Mouse (Mus musculus): ENCODE results near the gene Gm15155. TPM values are rescaled to one million over a fixed set of nuclear protein-coding genes. Genes with fewer than 3 reads are reported as not detected.
A peak's percentile ranks its signal among the peaks of the same experiment; 100 is the strongest.

Gm15155 gene
- 0.39 and 0.63 TPM in 2 replicates for polyA plus RNA-seq (2015; fragmentation: Nextera tagmentation; extraction: Ambion mirVana)

GRCm38 (mm10) chrX:155624341-155624841 is at the start of gene Gm15155:
TSS of gene Gm15155 (plus strand) at chrX:155624741.
- Histone ChIP-seq H3K27ac (replicated peaks) (peak within 1 kb of the TSS; percentile 83), H3K4me2 (peak within 1 kb of the TSS; percentile 73), H3K9ac (peak within 1 kb of the TSS; percentile 54), H3K9me3 (no peaks in the 10 kb centered on the region), H3K4me1 (replicated peaks) (no peaks in the 10 kb centered on the region), H3K4me3 (peak within 1 kb of the TSS; percentile 56), H3K36me3 (no peaks in the 10 kb centered on the region), H3K27me3 (no peaks in the 10 kb centered on the region)
- WGBS = 22% methylated on average over 19 of the region's 19 CpGs
- peak; percentile 73 for ATAC-seq (ENCODE audit: low FRiP score, low read depth)

DNA sequence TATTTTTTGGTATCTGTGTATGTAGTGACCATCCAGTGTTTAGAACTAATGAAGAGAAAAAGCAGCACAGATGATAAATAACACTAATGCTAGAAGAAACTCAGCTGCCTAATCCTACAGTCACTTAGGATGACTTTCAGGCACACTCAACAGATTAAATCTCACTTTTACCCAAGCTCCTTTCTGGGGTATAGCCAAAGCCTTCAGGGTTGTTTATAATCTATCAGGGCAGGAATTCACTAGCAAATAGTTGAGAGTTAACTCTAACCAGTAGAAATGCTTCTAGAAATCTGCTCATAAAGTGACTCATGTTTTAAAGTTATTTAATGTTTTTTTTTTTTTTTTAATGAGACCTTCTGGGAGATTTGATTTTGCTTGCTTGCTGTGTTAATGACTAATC is 44.8 kb upstream of the Gm15155 start:
- H3K27me3 ChIP-seq = no peaks in the 10 kb centered on the region
- H3K4me2 ChIP-seq = no peak overlapping the region
- H3K27ac ChIP-seq (replicated peaks) = no peak overlapping the region
- H3K9ac ChIP-seq = no peak overlapping the region
- H3K4me3 ChIP-seq = no peak overlapping the region
- no peaks in the 10 kb centered on the region for H3K4me1 ChIP-seq (replicated peaks)
- no peaks in the 10 kb centered on the region for H3K36me3 ChIP-seq
- H3K9me3 ChIP-seq = no peaks in the 10 kb centered on the region
- ATAC-seq (ENCODE audit: low FRiP score, low read depth) = no peak

DNA sequence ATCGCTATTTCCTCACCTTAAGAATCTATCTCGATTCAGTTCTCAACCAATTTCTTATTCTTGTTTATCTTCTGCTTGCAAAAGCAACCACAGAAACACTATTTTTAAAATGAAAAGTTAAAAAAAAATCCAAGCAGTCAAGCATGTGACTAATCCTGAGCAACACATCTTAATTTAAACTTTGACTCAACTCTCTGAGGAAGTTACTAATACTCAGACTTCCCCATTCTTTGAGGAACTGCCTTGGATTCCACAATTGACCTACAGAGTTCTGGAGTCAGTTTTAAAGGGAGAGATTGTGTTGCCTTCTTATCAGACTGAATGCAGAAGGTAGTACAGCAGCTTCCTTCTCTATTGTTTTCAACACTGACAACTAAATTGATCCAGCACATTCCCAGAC is 40.0 kb upstream of the Gm15155 start:
- no peak for ATAC-seq (ENCODE audit: low FRiP score, low read depth)
- H3K36me3 ChIP-seq = no peaks in the 10 kb centered on the region
- no peak overlapping the region for H3K9ac ChIP-seq
- H3K27me3 ChIP-seq = no peaks in the 10 kb centered on the region
- H3K9me3 ChIP-seq = no peaks in the 10 kb centered on the region
- WGBS = 89% methylated on average over 2 of the region's 2 CpGs
- no peak overlapping the region for H3K4me3 ChIP-seq
- H3K4me1 ChIP-seq (replicated peaks) = no peaks in the 10 kb centered on the region
- H3K4me2 ChIP-seq = no peak overlapping the region
- no peak overlapping the region for H3K27ac ChIP-seq (replicated peaks)

DNA sequence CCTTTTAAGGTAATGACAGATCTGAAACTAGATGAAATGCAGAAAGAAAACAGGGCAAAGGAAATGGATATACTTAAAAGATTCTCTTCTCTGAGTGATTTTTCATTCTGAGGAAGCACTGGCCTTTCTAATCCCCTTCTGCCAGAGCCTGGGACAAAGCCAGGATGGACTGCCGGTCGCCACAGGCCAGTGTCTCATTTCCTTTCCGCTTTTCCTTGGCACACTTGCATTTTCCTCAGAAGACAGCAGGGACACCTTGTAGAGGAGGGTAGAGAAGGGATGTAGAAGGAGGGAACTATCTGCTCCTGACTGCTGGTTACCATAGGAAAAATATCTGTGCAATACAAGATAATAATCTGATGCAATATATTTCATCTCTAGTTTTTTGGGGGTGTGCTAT is 33.1 kb upstream of the Gm15155 start:
- 82% methylated on average over 3 of the region's 3 CpGs for WGBS
- Histone ChIP-seq H3K4me1 (replicated peaks) (no peaks in the 10 kb centered on the region), H3K4me3 (no peak overlapping the region), H3K27ac (replicated peaks) (no peak overlapping the region), H3K27me3 (no peaks in the 10 kb centered on the region), H3K9me3 (no peaks in the 10 kb centered on the region), H3K4me2 (no peak overlapping the region), H3K9ac (no peak overlapping the region), H3K36me3 (no peaks in the 10 kb centered on the region)
- ATAC-seq (ENCODE audit: low FRiP score, low read depth) = no peak

DNA sequence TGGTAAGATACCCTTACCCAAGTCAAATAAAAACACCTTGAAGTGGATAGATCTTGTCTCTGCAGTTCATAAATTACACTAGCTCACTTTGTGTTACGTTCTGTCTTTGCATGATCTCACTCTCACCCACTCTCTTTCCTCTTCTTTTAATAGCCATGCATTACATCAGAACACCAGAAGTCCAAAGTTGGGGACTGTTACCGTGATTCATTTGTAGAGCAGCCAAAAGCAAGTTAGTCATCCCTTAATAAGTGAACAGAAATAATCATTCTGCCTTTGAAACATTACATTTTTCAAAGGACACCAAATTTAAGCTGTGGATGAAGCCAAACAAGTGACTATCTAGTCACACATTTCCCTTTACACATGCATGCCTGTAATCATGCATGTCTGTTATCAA is 32.1 kb upstream of the Gm15155 start:
- Histone ChIP-seq H3K27ac (replicated peaks) (no peak overlapping the region), H3K4me1 (replicated peaks) (no peaks in the 10 kb centered on the region), H3K36me3 (no peaks in the 10 kb centered on the region), H3K9me3 (no peaks in the 10 kb centered on the region), H3K9ac (no peak overlapping the region), H3K4me3 (no peak overlapping the region), H3K27me3 (no peaks in the 10 kb centered on the region), H3K4me2 (no peak overlapping the region)
- no peak for ATAC-seq (ENCODE audit: low FRiP score, low read depth)
- 81% methylated on average over 2 of the region's 2 CpGs for WGBS

GRCm38 (mm10) chrX:155594685-155595084 is 29.9 kb upstream of the Gm15155 start:
- no peaks in the 10 kb centered on the region for H3K36me3 ChIP-seq
- H3K4me3 ChIP-seq = no peak overlapping the region
- no peaks in the 10 kb centered on the region for H3K4me1 ChIP-seq (replicated peaks)
- H3K4me2 ChIP-seq = no peak overlapping the region
- no peak for ATAC-seq (ENCODE audit: low FRiP score, low read depth)
- H3K27ac ChIP-seq (replicated peaks) = no peak overlapping the region
- H3K27me3 ChIP-seq = no peaks in the 10 kb centered on the region
- no peak overlapping the region for H3K9ac ChIP-seq
- H3K9me3 ChIP-seq = no peaks in the 10 kb centered on the region
- 30% methylated on average over 1 of the region's 1 CpGs for WGBS

GRCm38 (mm10) chrX:155596390-155596789 is 28.2 kb upstream of the Gm15155 start:
- Histone ChIP-seq H3K4me3 (no peak overlapping the region), H3K9me3 (no peaks in the 10 kb centered on the region), H3K27me3 (no peaks in the 10 kb centered on the region), H3K4me2 (no peak overlapping the region), H3K27ac (replicated peaks) (no peak overlapping the region), H3K4me1 (replicated peaks) (no peaks in the 10 kb centered on the region), H3K9ac (no peak overlapping the region), H3K36me3 (no peaks in the 10 kb centered on the region)
- ATAC-seq (ENCODE audit: low FRiP score, low read depth) = no peak

GRCm38 (mm10) chrX:155601196-155601595 is 23.3 kb upstream of the Gm15155 start:
- ATAC-seq (ENCODE audit: low FRiP score, low read depth) = no peak
- Histone ChIP-seq H3K4me1 (replicated peaks) (no peaks in the 10 kb centered on the region), H3K4me3 (no peak overlapping the region), H3K9me3 (no peaks in the 10 kb centered on the region), H3K4me2 (no peak overlapping the region), H3K27ac (replicated peaks) (no peak overlapping the region), H3K9ac (no peak overlapping the region), H3K36me3 (no peaks in the 10 kb centered on the region), H3K27me3 (no peaks in the 10 kb centered on the region)
- 85% methylated on average over 2 of the region's 2 CpGs for WGBS

DNA sequence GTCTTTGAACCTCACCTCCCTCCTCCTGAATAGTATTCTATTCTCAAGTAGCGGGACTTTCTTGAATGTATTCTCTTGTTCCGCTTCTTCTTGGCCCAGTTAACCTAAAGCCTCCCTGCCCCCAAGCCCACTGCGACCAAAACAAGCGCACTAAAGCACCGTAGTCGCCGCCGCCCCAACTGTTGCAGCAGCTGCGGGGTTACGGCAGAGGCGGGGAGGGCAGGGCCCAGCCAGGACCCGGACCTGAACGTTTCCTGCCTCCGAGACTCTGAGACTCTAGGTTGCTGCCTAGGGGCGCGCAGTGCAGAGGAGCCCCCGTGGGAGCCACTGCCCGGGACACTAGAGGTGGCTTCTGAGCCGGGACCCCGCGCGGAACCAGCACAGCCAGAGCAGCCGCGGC is 2.0 kb upstream of the Gm15155 start:
- peak; percentile 46; the same call in 1 of the 2 replicates for ATAC-seq (ENCODE audit: low FRiP score, low read depth)
- WGBS = 24% methylated on average over 24 of the region's 24 CpGs
- H3K9me3 ChIP-seq = no peaks in the 10 kb centered on the region

DNA sequence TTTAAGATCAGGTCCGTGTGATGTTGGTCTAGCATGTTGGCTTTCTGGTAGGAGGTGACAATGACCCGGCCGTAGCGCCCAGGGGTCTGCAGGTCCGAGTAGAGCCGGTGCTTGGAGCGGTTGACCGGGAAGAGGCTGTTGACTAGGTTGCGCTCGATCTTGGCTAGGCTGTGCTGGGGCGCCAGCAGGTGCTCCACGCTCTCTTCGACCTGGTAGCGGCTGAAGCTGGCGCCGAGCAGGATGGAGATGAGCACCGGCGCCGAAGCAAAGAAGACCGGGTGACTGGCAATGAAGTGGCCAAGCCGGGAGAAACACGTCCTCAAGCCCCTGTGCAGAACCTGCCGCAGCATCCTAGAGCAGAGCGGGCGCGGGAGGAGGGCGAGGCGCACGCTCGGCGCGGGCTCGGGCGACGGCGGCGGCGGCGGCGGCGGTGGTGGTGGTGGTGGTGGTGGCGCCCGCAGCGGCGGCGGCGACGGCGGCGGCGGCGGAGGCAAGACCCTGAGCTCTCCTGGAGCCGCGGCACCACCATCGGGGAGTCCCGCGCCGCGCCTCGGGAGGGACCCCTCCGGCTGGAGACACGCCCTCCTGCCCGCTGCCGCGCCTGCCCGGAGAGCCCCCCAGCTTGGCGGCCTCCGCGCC is 1.5 kb upstream of the Gm15155 start:
- Histone ChIP-seq H3K36me3 (no peaks in the 10 kb centered on the region), H3K27ac (replicated peaks) (peak overlapping the region; percentile 83), H3K4me1 (replicated peaks) (no peaks in the 10 kb centered on the region), H3K27me3 (no peaks in the 10 kb centered on the region), H3K4me2 (peak overlapping the region; percentile 73), H3K9ac (peak overlapping the region; percentile 54), H3K9me3 (no peaks in the 10 kb centered on the region), H3K4me3 (peak overlapping the region; percentile 56)
- 15% methylated on average over 33 of the region's 69 CpGs for WGBS
- peak; percentile 67 for ATAC-seq (ENCODE audit: low FRiP score, low read depth)

More for the DNA sequence above, 2.0 kb upstream of the Gm15155 start:
- Histone ChIP-seq H3K9ac (peak overlapping the region; percentile 54), H3K4me3 (peak overlapping the region; percentile 56), H3K4me1 (replicated peaks) (no peaks in the 10 kb centered on the region), H3K27me3 (no peaks in the 10 kb centered on the region), H3K27ac (replicated peaks) (peak overlapping the region; percentile 83), H3K4me2 (peak overlapping the region; percentile 73), H3K36me3 (no peaks in the 10 kb centered on the region)

GRCm38 (mm10) chrX:155623701-155624281 is 750 bp upstream of the Gm15155 start, which contains the start of gene Ptchd1:
TSS of gene Ptchd1 (minus strand) at chrX:155623814.
- H3K9me3 ChIP-seq = no peaks in the 10 kb centered on the region
- peak within 1 kb of the TSS; percentile 73 for H3K4me2 ChIP-seq
- H3K27ac ChIP-seq (replicated peaks) = peak within 1 kb of the TSS; percentile 83
- no peaks in the 10 kb centered on the region for H3K27me3 ChIP-seq
- ATAC-seq (ENCODE audit: low FRiP score, low read depth) = peak; percentile 79
- H3K4me3 ChIP-seq = peak within 1 kb of the TSS; percentile 56
- H3K4me1 ChIP-seq (replicated peaks) = no peaks in the 10 kb centered on the region
- H3K9ac ChIP-seq = peak within 1 kb of the TSS; percentile 54
- no peaks in the 10 kb centered on the region for H3K36me3 ChIP-seq
- WGBS = 23% methylated on average over 23 of the region's 34 CpGs

DNA sequence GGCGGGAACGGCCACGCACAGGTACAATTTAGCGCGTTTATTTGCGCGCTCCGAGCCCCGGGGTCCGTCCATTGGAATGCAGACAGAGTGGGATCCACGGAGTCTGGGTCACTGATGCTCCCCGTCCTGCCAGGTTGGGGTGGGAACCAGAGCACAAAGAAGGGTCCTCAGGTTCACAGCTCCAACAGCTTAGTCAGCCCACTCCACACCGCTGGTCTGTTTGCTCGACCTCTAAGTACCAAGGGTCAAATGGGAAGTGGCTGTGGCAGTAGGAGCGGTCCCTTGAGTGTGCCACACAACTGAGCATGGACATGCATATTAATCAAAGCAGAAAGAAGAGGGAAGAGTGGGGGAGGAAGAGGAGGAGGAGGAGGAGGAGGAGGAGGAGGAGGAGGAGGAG is 354 bp downstream of the Gm15155 start:
- H3K9ac ChIP-seq = peak overlapping the region; percentile 54; the same call in 1 of the 2 replicates
- H3K4me1 ChIP-seq (replicated peaks) = no peaks in the 10 kb centered on the region
- H3K27me3 ChIP-seq = no peaks in the 10 kb centered on the region
- peak overlapping the region; percentile 83 for H3K27ac ChIP-seq (replicated peaks)
- H3K4me3 ChIP-seq = peak overlapping the region; percentile 56
- no peak; the same call in 1 of the 2 replicates for ATAC-seq (ENCODE audit: low FRiP score, low read depth)
- H3K9me3 ChIP-seq = no peaks in the 10 kb centered on the region
- WGBS = 9% methylated on average over 15 of the region's 15 CpGs
- H3K4me2 ChIP-seq = peak overlapping the region; percentile 73
- no peaks in the 10 kb centered on the region for H3K36me3 ChIP-seq

Measured in hindbrain, embryonic 15.5 days (tissue).